Mouse (Mus musculus): Measurements from ENCODE around the gene Kcna1. TPM values are rescaled to one million over a fixed set of nuclear protein-coding genes. Genes with fewer than 3 reads are reported as not detected.

Gene Kcna1
- total RNA-seq, 2 experiments from 2014 or later: 95.1 to 113 TPM

DNA sequence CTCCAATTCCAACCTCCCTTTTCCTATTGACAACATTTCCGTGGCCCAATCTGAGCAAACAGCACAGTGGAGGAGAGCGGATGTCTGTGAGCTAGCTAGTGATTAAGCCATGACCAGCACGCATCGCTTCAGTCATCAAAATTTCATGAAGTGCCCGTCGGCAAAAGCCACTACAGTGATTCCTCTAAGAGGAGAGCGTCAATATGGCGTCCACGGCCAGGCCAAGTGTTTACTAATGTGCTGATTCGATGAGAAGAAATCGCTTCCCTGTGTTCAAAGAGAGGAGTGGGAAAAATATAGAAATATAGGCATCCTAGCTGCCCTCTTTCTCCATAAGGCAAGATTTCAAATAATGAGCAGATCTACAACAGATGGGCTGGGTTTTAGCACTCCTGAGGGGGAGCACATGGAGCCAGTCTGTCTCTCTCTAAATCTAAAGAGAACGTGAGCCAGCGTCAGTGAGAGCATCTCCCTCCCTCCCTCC, 44.3 kb downstream of the Kcna1 start:
- peak in 1 of 2 experiments; percentile 47 for DNase-seq (ENCODE audit: low spot score in 2 of 2)
- intact Hi-C loops (cut with DNase I): no loop called here

DNA sequence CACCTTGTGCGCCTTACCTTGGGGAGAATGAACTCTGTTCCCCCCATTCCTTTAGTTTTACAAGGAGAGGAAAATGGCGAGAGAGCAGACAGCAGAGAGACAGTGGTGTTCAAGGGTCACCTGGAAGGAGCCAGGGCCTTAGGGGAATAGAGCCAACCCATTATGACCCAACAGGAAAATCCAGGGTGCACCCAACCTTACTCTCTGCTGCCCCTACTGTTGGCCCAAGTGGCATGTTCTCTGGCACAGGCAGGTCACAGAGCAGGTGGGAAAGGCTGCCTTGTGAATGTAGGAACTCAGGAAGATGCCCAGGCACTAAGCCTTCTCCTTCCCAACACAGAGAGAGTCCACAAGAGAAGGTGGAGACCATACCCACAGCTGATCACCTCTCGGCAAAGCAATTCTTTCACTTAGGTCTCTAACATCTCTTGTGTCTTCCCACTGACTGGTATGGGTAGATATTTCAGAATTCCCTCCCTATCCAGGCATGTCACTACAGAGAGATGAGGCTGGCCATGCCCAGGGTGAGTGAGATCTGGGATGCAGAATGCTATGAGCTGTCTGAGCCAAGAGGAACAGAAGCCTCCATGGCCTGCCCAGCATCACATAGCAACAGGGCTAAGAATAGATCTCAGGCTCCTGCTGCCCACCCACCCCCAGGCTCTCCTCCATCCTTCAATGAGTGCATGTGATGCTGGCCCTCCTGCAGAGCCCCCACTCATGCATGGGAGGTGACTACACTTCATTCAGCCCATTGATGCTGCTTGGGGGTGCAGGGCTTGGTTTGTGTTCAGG, 46.8 kb downstream of the Kcna1 start:
- intact Hi-C loops (cut with DNase I): no loop called here
- peak in 1 of 2 experiments; percentile 74 for DNase-seq (ENCODE audit: low spot score in 2 of 2)

GRCm38 (mm10) chr6:126597741-126598140, 48.4 kb downstream of the Kcna1 start:
- intact Hi-C loops (cut with DNase I): no loop called here
- DNase-seq (ENCODE audit: low spot score in 2 of 2): no peak

DNA sequence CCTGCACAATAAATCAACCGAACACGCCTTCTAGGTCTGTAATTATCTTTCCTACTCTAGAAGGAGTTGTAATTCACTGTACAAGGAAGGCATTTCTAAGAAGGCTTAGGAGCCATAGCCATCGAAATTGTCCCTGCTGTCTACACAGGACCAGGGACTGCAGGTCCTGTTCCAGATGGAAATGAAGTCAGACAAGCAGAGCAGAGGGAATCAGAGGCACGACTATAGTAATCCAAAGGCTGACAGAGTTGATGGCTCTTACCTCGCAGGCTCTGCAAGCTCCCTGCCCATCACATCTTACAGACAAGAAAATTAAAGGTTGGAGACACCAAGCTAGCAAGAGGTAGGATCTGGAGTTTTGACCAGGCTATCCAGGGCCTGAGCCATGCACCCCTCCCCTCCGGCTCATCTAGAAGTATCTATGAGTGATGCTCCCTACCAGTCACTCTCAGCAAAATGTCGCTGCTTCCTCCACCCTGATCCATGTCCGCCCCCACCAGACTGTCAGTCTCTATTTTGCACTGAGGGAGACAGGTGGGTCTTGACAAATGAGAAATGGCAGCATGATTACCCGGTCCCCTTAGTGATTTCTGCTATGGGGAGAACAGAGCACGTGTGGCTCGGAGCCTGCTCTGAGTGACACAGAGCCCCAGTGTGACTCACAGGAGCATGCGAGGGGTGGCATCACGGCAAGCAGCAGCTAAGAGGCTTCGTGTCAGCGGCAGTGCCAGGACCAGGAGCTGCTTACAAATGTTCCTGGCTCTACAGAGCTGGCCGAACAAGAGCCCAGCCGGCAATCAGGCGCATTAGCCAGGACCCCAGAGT, 50.2 kb downstream of the Kcna1 start:
- peak in 1 of 2 experiments; percentile 54 for DNase-seq (ENCODE audit: low spot score in 2 of 2)
- intact Hi-C loops (cut with DNase I): no loop called here

DNA sequence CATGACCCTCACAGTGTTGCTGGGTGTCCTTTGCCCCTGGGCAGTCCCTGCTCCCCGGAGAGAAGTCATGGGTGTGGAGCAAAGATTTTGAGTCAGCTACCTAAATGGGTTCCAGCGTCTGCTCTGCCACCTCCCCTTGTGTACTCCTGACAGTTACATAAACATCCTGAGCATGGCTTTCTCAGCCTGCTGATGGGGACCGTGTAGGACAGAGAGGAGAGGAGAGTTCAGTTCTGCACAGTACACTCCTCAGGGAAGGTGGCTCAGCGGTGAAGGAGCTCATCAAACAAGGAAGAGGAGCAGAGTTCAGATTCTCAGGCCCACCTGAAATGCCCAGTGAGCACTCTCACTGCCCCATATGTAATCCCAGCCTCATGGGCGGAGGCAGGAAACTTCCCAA, 51.1 kb downstream of the Kcna1 start:
- no peak for DNase-seq (ENCODE audit: low spot score in 2 of 2)
- intact Hi-C loops (cut with DNase I): no loop called here

GRCm38 (mm10) chr6:126594365-126594764, 51.8 kb downstream of the Kcna1 start:
- peak in 1 of 2 experiments; percentile 66 for DNase-seq (ENCODE audit: low spot score in 2 of 2)
- intact Hi-C loops (cut with DNase I): no loop called here

GRCm38 (mm10) chr6:126593336-126593735, 52.8 kb downstream of the Kcna1 start:
- no peak for DNase-seq (ENCODE audit: low spot score in 2 of 2)
- intact Hi-C loops (cut with DNase I): no loop called here

Other genes starting within 250 kb of the Kcna1 start
- gene Kcna5, start 111.0 kb downstream of the Kcna1 start, total RNA-seq (2021): 1 to 10 TPM; 3.2 to 7.8 TPM
- gene Kcna6, start 94.3 kb upstream of the Kcna1 start, total RNA-seq (2021): 10 to 100 TPM; 67.8 to 68.1 TPM
- gene Ndufa9, start 202.8 kb upstream of the Kcna1 start, total RNA-seq (2021): 100 to 1,000 TPM; 151 to 158 TPM
- gene Akap3, start 206.7 kb upstream of the Kcna1 start, total RNA-seq (2021): under 1 TPM in 1 of 2 experiments, not detected in 1; 0.21 TPM